Mouse (Mus musculus) MEL (cell line): Measurements from ENCODE around the gene Zscan10. TPM values are rescaled to one million over a fixed set of nuclear protein-coding genes. Genes with fewer than 3 reads are reported as not detected.

Source experiments
- DNase-seq: peaks from one replicate; pipeline ENCODE4 v3.0.0; 2011; ENCODE audit warnings: low read depth, low spot score
- H3K27ac ChIP-seq: 2 replicates; pipeline ENCODE4 v1.5.1; 2012; ENCODE audit warnings: low read depth, mild to moderate bottlenecking, control low read depth, low read length, moderate library complexity; ENCODE audit not compliant: control insufficient read depth
- H3K27me3 ChIP-seq, 2 experiments: fragments of 150-350 bp in 1 of 2; sonication (generic) in 1 of 2; 2 replicates each; pipeline ENCODE4 v1.6.1; 2012; ENCODE audit warnings: low read length in 2 of 2, mild to moderate bottlenecking in 2 of 2, improper control_type of control experiment in 1 of 2, moderate library complexity in 1 of 2; ENCODE audit not compliant: insufficient read depth in 2 of 2, control insufficient read depth in 1 of 2
- H3K36me3 ChIP-seq, 2 experiments: 2 replicates each; pipeline ENCODE4 v1.6.1; 2012 to 2014; ENCODE audit warnings: low read length in 2 of 2, improper control_type of control experiment in 1 of 2, inconsistent platforms in 1 of 2, mild to moderate bottlenecking in 1 of 2; ENCODE audit not compliant: insufficient read depth in 2 of 2, control insufficient read depth in 1 of 2
- H3K4me1 ChIP-seq, 2 experiments: fragments of 150-350 bp in 1 of 2; sonication (generic) in 1 of 2; 2 replicates each; pipeline ENCODE4 v1.6.1; 2012; ENCODE audit warnings: low read length in 2 of 2, improper control_type of control experiment in 1 of 2, mild to moderate bottlenecking in 1 of 2; ENCODE audit not compliant: insufficient read depth in 2 of 2, control insufficient read depth in 1 of 2
- H3K4me3 ChIP-seq, 2 experiments: fragments of 150-350 bp in 1 of 2; sonication (generic) in 1 of 2; 2 replicates each; pipeline ENCODE4 v1.5.1; 2012; ENCODE audit warnings: low read depth in 2 of 2, low read length in 2 of 2, mild to moderate bottlenecking in 2 of 2, moderate library complexity in 2 of 2, control low read depth in 1 of 2, improper control_type of control experiment in 1 of 2; ENCODE audit not compliant: control insufficient read depth in 1 of 2, insufficient read depth in 1 of 2
- H3K79me2 ChIP-seq: 2 replicates; pipeline ENCODE4 v1.6.1; 2012; ENCODE audit warnings: mild to moderate bottlenecking, low read length, moderate library complexity; ENCODE audit not compliant: control insufficient read depth, poor library complexity, insufficient read depth
- H3K9ac ChIP-seq: 2 replicates; pipeline ENCODE4 v1.6.1; 2012; ENCODE audit warnings: low read depth, mild to moderate bottlenecking, control low read depth, low read length, moderate library complexity; ENCODE audit not compliant: control insufficient read depth, poor library complexity, severe bottlenecking
- H3K9me3 ChIP-seq: fragments of 150-350 bp; sonication (generic); replicated peaks from 2 replicates; pipeline ENCODE4 v1.6.1; 2012; ENCODE audit warnings: mild to moderate bottlenecking, low read length, improper control_type of control experiment, moderate library complexity; ENCODE audit not compliant: insufficient read depth
- BHLHE40 ChIP-seq: IDR thresholded peaks from 2 replicates; pipeline ENCODE4 v1.6.1; 2012; ENCODE audit warnings: low read depth, mild to moderate bottlenecking, inconsistent platforms, low read length, improper control_type of control experiment, borderline replicate concordance
- CHD1 ChIP-seq: IDR thresholded peaks from 2 replicates; pipeline ENCODE4 v1.6.1; 2012; ENCODE audit warnings: low read depth, mild to moderate bottlenecking, inconsistent platforms, low read length, improper control_type of control experiment
- CHD2 ChIP-seq: IDR thresholded peaks from 2 replicates; pipeline ENCODE4 v1.6.1; 2011; ENCODE audit warnings: low read length, improper control_type of control experiment
- CTCF ChIP-seq, 3 experiments: IDR thresholded peaks in 2 of 3; conservative IDR thresholded peaks in 1 of 3; 2 replicates each; pipeline ENCODE4 v1.5.1; 2011 to 2012; ENCODE audit warnings: low read length in 3 of 3, low read depth in 2 of 3, mild to moderate bottlenecking in 2 of 3, improper control_type of control experiment in 1 of 3, inconsistent platforms in 1 of 3, mixed read lengths in 1 of 3, moderate library complexity in 1 of 3; ENCODE audit not compliant: control insufficient read depth in 1 of 3, insufficient read depth in 1 of 3, poor library complexity in 1 of 3, severe bottlenecking in 1 of 3
- ELF1 ChIP-seq: IDR thresholded peaks from 2 replicates; pipeline ENCODE4 v1.6.1; 2014; ENCODE audit warnings: low read depth, mild to moderate bottlenecking, inconsistent platforms, low read length, improper control_type of control experiment, moderate library complexity
- EP300 ChIP-seq, 2 experiments: IDR thresholded peaks; 2 replicates each; pipeline ENCODE4 v1.6.1; 2011; ENCODE audit warnings: improper control_type of control experiment in 2 of 2, low read length in 2 of 2, low read depth in 1 of 2, mild to moderate bottlenecking in 1 of 2
- ETS1 ChIP-seq: IDR thresholded peaks from 2 replicates; pipeline ENCODE4 v1.6.1; 2012; ENCODE audit warnings: low read depth, mild to moderate bottlenecking, inconsistent platforms, low read length, improper control_type of control experiment, moderate library complexity
- GABPA ChIP-seq: IDR thresholded peaks from 2 replicates; pipeline ENCODE4 v1.6.1; 2012; ENCODE audit warnings: low read depth, mild to moderate bottlenecking, inconsistent platforms, low read length, improper control_type of control experiment, moderate library complexity
- HCFC1 ChIP-seq: IDR thresholded peaks from 2 replicates; pipeline ENCODE4 v1.6.1; 2012; ENCODE audit warnings: low read depth, mild to moderate bottlenecking, inconsistent platforms, low read length, improper control_type of control experiment, moderate library complexity
- JUND ChIP-seq: IDR thresholded peaks from 2 replicates; pipeline ENCODE4 v1.6.1; 2011; ENCODE audit warnings: low read depth, mild to moderate bottlenecking, improper control_type of control experiment, low read length
- MAX ChIP-seq: IDR thresholded peaks from 2 replicates; pipeline ENCODE4 v1.6.1; 2011; ENCODE audit warnings: low read length, improper control_type of control experiment
- MXI1 ChIP-seq: IDR thresholded peaks from 2 replicates; pipeline ENCODE4 v1.6.1; 2011; ENCODE audit warnings: mild to moderate bottlenecking, low read depth, low read length, improper control_type of control experiment
- MYB ChIP-seq: IDR thresholded peaks from 2 replicates; pipeline ENCODE4 v1.6.1; 2011; ENCODE audit warnings: mild to moderate bottlenecking, low read depth, low read length, improper control_type of control experiment
- MYC ChIP-seq: IDR thresholded peaks from 2 replicates; pipeline ENCODE4 v1.6.1; 2011; ENCODE audit warnings: low read depth, mild to moderate bottlenecking, low read length, improper control_type of control experiment, moderate library complexity
- RAD21 ChIP-seq: IDR thresholded peaks from 2 replicates; pipeline ENCODE4 v1.6.1; 2011; ENCODE audit warnings: mild to moderate bottlenecking, low read depth, low read length, improper control_type of control experiment
- SMC3 ChIP-seq: IDR thresholded peaks from 2 replicates; pipeline ENCODE4 v1.6.1; 2011; ENCODE audit warnings: low read depth, low read length, improper control_type of control experiment
- TAL1 ChIP-seq: IDR thresholded peaks from 2 replicates; pipeline ENCODE4 v1.6.1; 2012; ENCODE audit warnings: mild to moderate bottlenecking, inconsistent platforms, low read length, moderate library complexity, mixed read lengths
- TBP ChIP-seq: IDR thresholded peaks from 2 replicates; pipeline ENCODE4 v1.8.0; 2011; ENCODE audit warnings: low read depth, low read length, improper control_type of control experiment
- TCF12 ChIP-seq: IDR thresholded peaks from 2 replicates; pipeline ENCODE4 v1.6.1; 2014; ENCODE audit warnings: low read depth, mild to moderate bottlenecking, inconsistent platforms, low read length, improper control_type of control experiment, moderate library complexity
- UBTF ChIP-seq: IDR thresholded peaks from 2 replicates; pipeline ENCODE4 v1.6.1; 2012; ENCODE audit warnings: low read depth, mild to moderate bottlenecking, inconsistent platforms, low read length, improper control_type of control experiment, moderate library complexity, borderline replicate concordance; ENCODE audit not compliant: insufficient read depth
- USF2 ChIP-seq, 2 experiments: IDR thresholded peaks; 2 replicates each; pipeline ENCODE4 v1.6.1; 2011 to 2012; ENCODE audit warnings: improper control_type of control experiment in 2 of 2, low read length in 2 of 2, borderline replicate concordance in 1 of 2, inconsistent platforms in 1 of 2, low read depth in 1 of 2, mild to moderate bottlenecking in 1 of 2; ENCODE audit not compliant: insufficient read depth in 1 of 2
- ZC3H11A ChIP-seq: IDR thresholded peaks from 2 replicates; pipeline ENCODE4 v1.6.1; 2012; ENCODE audit warnings: low read depth, mild to moderate bottlenecking, inconsistent platforms, low read length, improper control_type of control experiment
- ZMIZ1 ChIP-seq: IDR thresholded peaks from 2 replicates; pipeline ENCODE4 v1.6.1; 2012; ENCODE audit warnings: low read depth, mild to moderate bottlenecking, inconsistent platforms, low read length, improper control_type of control experiment, moderate library complexity
- ZNF384 ChIP-seq: IDR thresholded peaks from 2 replicates; pipeline ENCODE4 v1.6.1; 2012; ENCODE audit warnings: low read depth, mild to moderate bottlenecking, inconsistent platforms, low read length, improper control_type of control experiment
- polyA plus RNA-seq, 2 experiments: library from polyadenylated mRNA; stranded (reverse) in 1 of 2; unstranded in 1 of 2; fragments of >175 nt in 1 of 2; fragments of >200 nt in 1 of 2; gene quantifications; 2 replicates each; pipeline versions ENCODE4 v1.2.1 to v1.2.4; 2012; ENCODE audit warnings: low replicate concordance in 2 of 2, low read depth in 1 of 2; ENCODE audit not compliant: insufficient read length in 2 of 2, insufficient read depth in 1 of 2, missing spikeins in 1 of 2
- total RNA-seq: library from RNA; depleted of rRNA; stranded (reverse); fragments of 300-350 nt; gene quantifications from 2 replicates; pipeline ENCODE4 v1.2.3, GENCODE M21; 2012

The Zscan10 gene
- total and polyA plus RNA-seq, 3 experiments, result 0.08 TPM; not detected in 2

GRCm38 (mm10) chr17:23603077-23603476 is 2.4 kb downstream of the Zscan10 start (continued):
- no peak for TF ChIP-seq GABPA
- TF ChIP-seq ZMIZ1, result no peak
- TF ChIP-seq TCF12, result no peak

- H3K4me1 ChIP-seq, result peaks cover 0 to 8% of the 10 kb centered on the region in 2 experiments; a peak in 2 of 4 replicates
- H3K36me3 ChIP-seq, result peaks cover 0 to 5% of the 10 kb centered on the region in 2 experiments; a peak in 2 of 4 replicates
- no peak overlapping the region for H3K4me3 ChIP-seq
- peak; percentile 57 for DNase-seq
- no peaks in the 10 kb centered on the region for H3K9me3 ChIP-seq
- no peak overlapping the region for H3K27ac ChIP-seq
- no peaks in the 10 kb centered on the region for H3K27me3 ChIP-seq
- no peaks in the 10 kb centered on the region; the same call in 1 of the 2 replicates for H3K79me2 ChIP-seq
- H3K9ac ChIP-seq, result no peak overlapping the region
- TF ChIP-seq BHLHE40 (0 out of 2 replicates have a peak, but pooled peaks have one; percentile 16), HCFC1 (no peak), ELF1 (no peak), SMC3 (peak; percentile 55), CTCF (IDR thresholded peaks at IDR 0.05 in 2 of 3, conservative IDR thresholded peaks at IDR 0.05 in 1 of 3; ENCODE audit: control insufficient read depth in 1 of 3, insufficient read depth in 1 of 3, low read depth in 2 of 3, low read length in 3 of 3, poor library complexity in 1 of 3, severe bottlenecking in 1 of 3) (peak; percentile 44 to 66 (median 62)), ETS1 (no peak), CHD1 (no peak), TCF12 (no peak), RAD21 (peak; percentile 61), MXI1 (no peak), EP300 (IDR thresholded peaks at IDR 0.05; ENCODE audit: low read depth in 1 of 2, low read length in 2 of 2) (no peak), CHD2 (no peak), TBP (no peak), MAX (no peak), TAL1 (no peak), MYB (no peak), ZC3H11A (peak; percentile 45; the same call in 1 of the 2 replicates), ZMIZ1 (no peak), UBTF (no peak), ZNF384 (no peak), JUND (no peak), MYC (no peak), USF2 (IDR thresholded peaks at IDR 0.05; ENCODE audit: borderline replicate concordance in 1 of 2, insufficient read depth in 1 of 2, low read depth in 1 of 2, low read length in 2 of 2) (no peak)
Measured at GRCm38 (mm10) chr17:23603542-23603941, 2.9 kb downstream of the Zscan10 start.
